Mouse (Mus musculus) limb, embryonic 15.5 days (tissue): ENCODE measurements around the gene 1700001C19Rik. TPM values are rescaled to one million over a fixed set of nuclear protein-coding genes. Genes with fewer than 3 reads are reported as not detected.
A peak's percentile ranks its signal among the peaks of the same experiment; 100 is the strongest.

Source experiments
- ATAC-seq: fragments of 200-750 bp; cut with Nextera tagmentation; 2 replicates; pipeline ENCODE4 v1.8.0; 2017; ENCODE audit warnings: low read depth, moderate TSS enrichment; ENCODE audit not compliant: insufficient number of reproducible peaks, low FRiP score, low TSS enrichment
- H3K27ac ChIP-seq: fragments of 300-500 bp; sonication (generic); 2 replicates; pipeline ENCODE4 v1.5.1; 2015; ENCODE audit warnings: moderate library complexity, mild to moderate bottlenecking, inconsistent platforms
- H3K27me3 ChIP-seq: fragments of 300-500 bp; sonication (generic); 2 replicates; pipeline ENCODE4 v1.6.1; 2015; ENCODE audit warnings: inconsistent platforms
- H3K36me3 ChIP-seq: fragments of 300-500 bp; sonication (generic); 2 replicates; pipeline ENCODE4 v1.6.1; 2015; ENCODE audit warnings: inconsistent platforms
- H3K4me1 ChIP-seq: fragments of 300-500 bp; sonication (generic); 2 replicates; pipeline ENCODE4 v1.6.1; 2015; ENCODE audit warnings: inconsistent platforms
- H3K4me2 ChIP-seq: fragments of 300-500 bp; sonication (generic); 2 replicates; pipeline ENCODE4 v1.6.1; 2015; ENCODE audit warnings: mild to moderate bottlenecking, inconsistent platforms
- H3K4me3 ChIP-seq: fragments of 300-500 bp; sonication (generic); 2 replicates; pipeline ENCODE4 v1.5.1; 2015; ENCODE audit warnings: mild to moderate bottlenecking, inconsistent platforms
- H3K9ac ChIP-seq: fragments of 300-500 bp; sonication (generic); 2 replicates; pipeline ENCODE4 v1.6.1; 2015; ENCODE audit warnings: inconsistent platforms
- H3K9me3 ChIP-seq: fragments of 300-500 bp; sonication (generic); 2 replicates; pipeline ENCODE4 v1.6.1; 2016; ENCODE audit warnings: inconsistent platforms
- WGBS: fragments of 180-500 bp; shearing (Covaris S2); methylation state at CpG from one replicate; pipeline ENCODE4 v1.1.7; 2015; 5-methylcytosine and 5-hydroxymethylcytosine counted together
- polyA plus RNA-seq: library from polyadenylated mRNA; unstranded; fragments of >200 nt; fragmentation: Nextera tagmentation; extraction: Ambion mirVana; gene quantifications from 2 replicates; pipeline ENCODE4 v1.2.1, GENCODE M21; 2015

Gene 1700001C19Rik
- polyA plus RNA-seq, 1 experiment from 2014 or later: 0.17 TPM

DNA sequence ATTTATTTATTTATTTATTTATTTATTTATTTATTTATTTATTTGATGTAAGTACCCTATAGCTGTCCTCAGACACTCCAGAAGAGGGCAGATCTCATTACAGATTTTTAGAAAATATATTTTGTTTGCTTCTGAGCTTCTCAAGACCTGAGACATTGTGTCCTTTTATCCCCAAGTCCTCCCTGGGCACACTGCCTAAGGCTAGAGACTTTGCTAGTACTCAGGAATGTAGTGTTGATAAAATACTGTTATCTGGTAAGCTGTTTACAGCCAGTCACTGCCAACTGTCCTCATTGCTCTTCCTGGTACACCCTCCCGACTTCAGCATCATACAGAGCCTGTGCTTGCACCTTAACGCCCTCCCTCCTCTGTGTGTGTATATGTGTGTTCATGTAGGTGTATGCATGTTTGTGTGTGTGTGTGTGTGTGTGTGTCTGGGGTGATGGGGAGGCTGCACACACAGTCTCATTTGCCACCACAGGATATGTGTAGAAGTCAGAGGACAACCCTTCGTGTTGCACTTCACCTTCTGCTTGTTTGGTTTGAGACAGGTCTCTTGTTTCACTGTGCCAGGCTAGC, 22.3 kb upstream of the 1700001C19Rik start:
- ATAC-seq: no peak
- Histone ChIP-seq H3K9me3 (no peaks in the 10 kb centered on the region), H3K4me1 (peaks cover 5% of the 10 kb centered on the region; the same call in 1 of the 2 replicates), H3K27ac (no peak overlapping the region), H3K27me3 (no peaks in the 10 kb centered on the region), H3K4me2 (no peak overlapping the region), H3K36me3 (no peaks in the 10 kb centered on the region), H3K4me3 (no peak overlapping the region), H3K9ac (no peak overlapping the region)
- WGBS: 71% methylated on average over 3 of the region's 3 CpGs

- Histone ChIP-seq H3K27me3 (no peaks in the 10 kb centered on the region), H3K9me3 (no peaks in the 10 kb centered on the region), H3K4me1 (peaks cover 5% of the 10 kb centered on the region; the same call in 1 of the 2 replicates), H3K27ac (no peak overlapping the region), H3K36me3 (no peaks in the 10 kb centered on the region), H3K9ac (no peak overlapping the region), H3K4me2 (no peak overlapping the region), H3K4me3 (no peak overlapping the region)
- 95% methylated on average over 2 of the region's 2 CpGs for WGBS
- ATAC-seq: no peak
Observed at GRCm38 (mm10) chr17:47458936-47459335, 21.8 kb upstream of the 1700001C19Rik start.

GRCm38 (mm10) chr17:47458310-47458709, 21.1 kb upstream of the 1700001C19Rik start:
- no peak for ATAC-seq
- Histone ChIP-seq H3K27ac (no peak overlapping the region), H3K27me3 (no peaks in the 10 kb centered on the region), H3K9me3 (no peaks in the 10 kb centered on the region), H3K4me3 (no peak overlapping the region), H3K4me1 (peaks cover 8% of the 10 kb centered on the region; the same call in 1 of the 2 replicates), H3K36me3 (no peaks in the 10 kb centered on the region), H3K9ac (no peak overlapping the region), H3K4me2 (no peak overlapping the region)
- 76% methylated on average over 13 of the region's 13 CpGs for WGBS

DNA sequence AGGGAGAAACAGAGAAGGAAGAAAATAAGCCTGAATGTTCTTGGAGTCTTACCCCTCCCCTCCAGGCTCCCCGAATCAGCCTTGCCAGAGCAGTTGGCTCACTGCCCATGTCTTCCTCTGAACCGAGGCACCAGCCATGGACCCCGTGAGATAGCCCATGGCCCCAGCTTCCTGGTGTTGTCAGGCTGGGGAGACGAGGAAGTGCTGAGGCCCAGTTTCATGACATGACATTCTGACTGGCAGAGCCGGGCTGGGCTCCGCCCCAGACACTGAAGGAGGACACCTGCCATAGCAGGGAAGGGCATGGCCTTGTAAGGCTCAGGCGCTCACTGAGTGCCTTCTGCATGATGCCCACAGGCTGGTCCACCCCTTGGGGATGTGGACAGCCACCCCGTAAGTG, 17.5 kb upstream of the 1700001C19Rik start:
- Histone ChIP-seq H3K4me3 (no peak overlapping the region), H3K27me3 (no peaks in the 10 kb centered on the region), H3K4me1 (peaks cover 16% of the 10 kb centered on the region), H3K9me3 (no peaks in the 10 kb centered on the region), H3K4me2 (no peak overlapping the region), H3K27ac (no peak overlapping the region), H3K36me3 (no peaks in the 10 kb centered on the region), H3K9ac (no peak overlapping the region)
- 43% methylated on average over 8 of the region's 8 CpGs for WGBS
- no peak for ATAC-seq

DNA sequence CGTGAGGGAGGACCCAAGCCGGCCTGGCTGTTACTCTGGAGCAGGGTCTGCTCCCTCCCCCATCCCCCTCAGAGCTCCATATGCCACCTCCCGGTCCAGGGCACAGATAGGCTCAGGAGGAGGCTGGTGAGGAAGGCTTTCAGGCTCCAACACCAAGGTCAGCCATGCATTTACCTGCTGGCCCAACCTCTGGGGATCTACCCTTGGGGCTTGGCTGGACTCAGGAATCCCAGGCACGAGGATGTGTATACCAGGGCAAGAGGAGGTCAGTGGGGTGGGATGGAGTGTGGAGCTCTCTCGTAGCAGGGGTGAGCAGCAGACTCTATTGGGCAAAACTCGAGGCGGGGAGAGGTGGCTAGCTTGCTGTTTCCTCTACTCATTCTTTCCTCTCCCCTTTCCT, 15.7 kb upstream of the 1700001C19Rik start:
- 38% methylated on average over 7 of the region's 7 CpGs for WGBS
- Histone ChIP-seq H3K4me2 (no peak overlapping the region), H3K27ac (no peak overlapping the region), H3K9me3 (no peaks in the 10 kb centered on the region), H3K27me3 (no peaks in the 10 kb centered on the region), H3K4me1 (peaks cover 28% of the 10 kb centered on the region), H3K36me3 (no peaks in the 10 kb centered on the region), H3K4me3 (no peak overlapping the region), H3K9ac (no peak overlapping the region)
- ATAC-seq: no peak

GRCm38 (mm10) chr17:47450880-47451565, 13.8 kb upstream of the 1700001C19Rik start:
- H3K9ac ChIP-seq: no peak overlapping the region
- H3K27ac ChIP-seq: no peak overlapping the region
- WGBS: 63% methylated on average over 12 of the region's 12 CpGs
- peaks cover 28% of the 10 kb centered on the region for H3K4me1 ChIP-seq
- H3K9me3 ChIP-seq: no peaks in the 10 kb centered on the region
- no peak overlapping the region for H3K4me2 ChIP-seq
- ATAC-seq: no peak
- no peaks in the 10 kb centered on the region for H3K27me3 ChIP-seq
- no peak overlapping the region for H3K4me3 ChIP-seq
- no peaks in the 10 kb centered on the region for H3K36me3 ChIP-seq

- Histone ChIP-seq H3K27ac (peak overlapping the region; percentile 51), H3K36me3 (no peaks in the 10 kb centered on the region), H3K9me3 (no peaks in the 10 kb centered on the region), H3K9ac (no peak overlapping the region), H3K27me3 (no peaks in the 10 kb centered on the region), H3K4me1 (peaks cover 28% of the 10 kb centered on the region), H3K4me3 (no peak overlapping the region), H3K4me2 (no peak overlapping the region)
- ATAC-seq: 0 out of 2 replicates have a peak, but pooled peaks have one; percentile 37
- 25% methylated on average over 7 of the region's 7 CpGs for WGBS
Observed at GRCm38 (mm10) chr17:47450239-47450638, 13.1 kb upstream of the 1700001C19Rik start.

DNA sequence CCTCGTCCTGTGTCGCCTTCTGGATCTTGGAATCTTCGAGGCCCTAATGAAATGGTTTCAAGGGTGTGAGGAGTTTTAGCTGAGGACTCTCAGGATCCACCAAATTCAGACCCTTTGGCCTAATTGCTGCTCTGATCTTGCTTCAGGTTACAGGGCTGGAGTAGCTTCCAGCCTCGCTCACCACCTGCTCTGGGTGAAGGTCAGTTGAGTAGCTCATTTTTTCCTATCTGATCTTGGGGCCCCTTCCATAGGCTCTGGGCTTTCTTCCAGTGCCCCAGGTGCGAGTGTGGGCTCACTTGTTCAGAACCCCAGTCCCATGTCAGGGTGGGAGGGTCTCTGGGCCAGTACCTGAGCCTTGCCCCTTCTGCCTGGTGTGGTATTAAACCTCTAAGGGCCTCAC, 12.3 kb upstream of the 1700001C19Rik start:
- H3K4me3 ChIP-seq: no peak overlapping the region
- H3K27ac ChIP-seq: no peak overlapping the region
- no peak for ATAC-seq
- peaks cover 28% of the 10 kb centered on the region for H3K4me1 ChIP-seq
- H3K36me3 ChIP-seq: no peaks in the 10 kb centered on the region
- 46% methylated on average over 5 of the region's 5 CpGs for WGBS
- no peaks in the 10 kb centered on the region for H3K9me3 ChIP-seq
- H3K9ac ChIP-seq: no peak overlapping the region
- no peak overlapping the region for H3K4me2 ChIP-seq
- no peaks in the 10 kb centered on the region for H3K27me3 ChIP-seq

DNA sequence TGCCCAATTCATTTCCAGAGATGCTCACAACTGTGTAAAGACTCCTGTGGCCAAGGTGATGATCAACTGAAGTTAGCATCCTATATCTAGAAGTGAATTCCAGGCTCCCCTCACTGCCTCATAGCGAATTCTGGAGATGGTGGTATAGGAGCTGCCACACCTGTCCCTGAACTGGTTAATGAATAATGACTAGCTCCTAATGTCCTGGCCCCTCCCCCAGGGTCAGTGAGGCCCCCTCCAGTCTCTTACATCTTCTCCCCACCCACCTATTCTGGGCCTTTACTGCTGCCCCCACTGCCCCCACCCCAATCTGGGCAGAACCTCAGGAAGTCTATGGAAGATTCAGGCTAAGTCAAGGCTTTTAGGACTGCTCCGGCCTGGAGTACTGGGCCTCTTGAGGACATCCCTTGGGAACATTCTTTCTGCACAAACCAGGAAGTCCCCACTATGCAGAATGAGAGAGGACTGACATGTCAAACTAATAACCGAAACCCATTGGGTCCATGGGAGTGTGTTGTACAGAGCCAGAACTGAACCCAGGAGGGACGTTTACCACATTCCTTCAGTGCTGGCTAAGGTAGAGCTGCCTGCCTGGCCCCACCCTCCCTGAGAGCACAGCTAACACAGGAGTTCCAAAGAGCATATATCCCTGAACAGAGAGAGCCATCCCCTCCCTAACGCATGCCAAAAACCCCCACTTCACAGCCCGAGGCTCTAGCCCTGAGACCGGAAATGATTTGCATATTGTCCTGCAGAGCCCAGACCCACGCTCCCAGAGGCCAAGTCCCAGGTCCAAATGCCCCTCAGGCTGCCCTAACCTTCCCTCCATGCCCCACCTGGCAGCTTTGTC, 11.6 kb upstream of the 1700001C19Rik start:
- Histone ChIP-seq H3K36me3 (no peaks in the 10 kb centered on the region), H3K4me1 (peaks cover 28% of the 10 kb centered on the region), H3K27me3 (no peaks in the 10 kb centered on the region), H3K27ac (no peak overlapping the region), H3K4me3 (no peak overlapping the region), H3K4me2 (no peak overlapping the region), H3K9me3 (no peaks in the 10 kb centered on the region), H3K9ac (no peak overlapping the region)
- ATAC-seq: no peak
- 33% methylated on average over 8 of the region's 8 CpGs for WGBS

DNA sequence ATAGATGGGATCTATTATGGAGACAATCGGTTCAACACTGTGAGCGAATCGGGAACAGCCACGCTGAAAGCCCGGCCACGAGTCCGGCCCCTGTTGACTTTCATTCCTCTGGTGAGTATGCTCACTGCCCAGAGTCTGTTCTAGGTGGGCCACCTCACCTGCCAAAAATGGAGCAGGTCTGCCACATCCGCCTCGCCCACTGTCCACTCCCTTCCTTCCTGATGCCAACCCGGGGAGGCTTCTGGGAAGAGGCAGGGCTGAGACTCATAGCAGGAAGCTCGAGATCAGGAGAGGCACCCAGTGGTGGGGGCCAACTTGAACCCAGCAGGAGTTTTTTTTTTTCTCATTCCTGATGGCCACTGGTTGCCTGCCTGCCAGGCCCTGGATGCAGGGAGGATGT, 9.4 kb upstream of the 1700001C19Rik start:
- no peak overlapping the region for H3K27ac ChIP-seq
- peaks cover 21% of the 10 kb centered on the region for H3K4me1 ChIP-seq
- WGBS: 89% methylated on average over 11 of the region's 11 CpGs
- H3K9ac ChIP-seq: no peak overlapping the region
- no peaks in the 10 kb centered on the region for H3K36me3 ChIP-seq
- H3K4me2 ChIP-seq: no peak overlapping the region
- ATAC-seq: no peak
- H3K9me3 ChIP-seq: no peaks in the 10 kb centered on the region
- H3K27me3 ChIP-seq: no peaks in the 10 kb centered on the region
- H3K4me3 ChIP-seq: no peak overlapping the region

DNA sequence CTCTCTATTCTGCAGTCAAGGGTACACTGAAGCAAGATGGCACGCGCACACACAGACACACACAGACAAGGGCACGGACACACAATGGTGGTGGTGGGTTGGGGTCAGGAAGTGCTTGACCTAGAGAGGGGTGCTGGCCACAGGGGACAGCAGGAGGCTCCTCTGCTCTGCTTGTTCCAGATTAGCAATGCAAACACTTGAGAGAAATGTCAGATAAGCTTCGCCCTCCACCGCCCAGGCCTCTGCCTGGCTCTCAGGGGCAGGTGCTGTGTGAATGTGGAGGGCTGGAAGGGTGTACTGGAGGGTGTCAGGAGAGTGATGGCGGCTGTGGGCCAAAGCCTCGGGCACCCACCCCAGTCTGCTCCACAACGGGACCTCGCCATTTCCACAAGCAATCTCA, 8.8 kb upstream of the 1700001C19Rik start:
- peaks cover 22% of the 10 kb centered on the region for H3K4me1 ChIP-seq
- no peak overlapping the region for H3K4me2 ChIP-seq

GRCm38 (mm10) chr17:47445518-47445917, 8.3 kb upstream of the 1700001C19Rik start:
- ATAC-seq: no peak
- Histone ChIP-seq H3K9me3 (no peaks in the 10 kb centered on the region), H3K4me3 (no peak overlapping the region), H3K27me3 (0 out of 2 replicates have a peak, but pooled peaks cover under 1% of the 10 kb centered on the region), H3K4me1 (peaks cover 23% of the 10 kb centered on the region), H3K27ac (no peak overlapping the region), H3K9ac (no peak overlapping the region), H3K4me2 (no peak overlapping the region), H3K36me3 (no peaks in the 10 kb centered on the region)
- 78% methylated on average over 11 of the region's 11 CpGs for WGBS

More for the DNA sequence above, 8.8 kb upstream of the 1700001C19Rik start:
- Histone ChIP-seq H3K27me3 (no peaks in the 10 kb centered on the region), H3K27ac (no peak overlapping the region), H3K9ac (no peak overlapping the region), H3K4me3 (no peak overlapping the region), H3K9me3 (no peaks in the 10 kb centered on the region), H3K36me3 (no peaks in the 10 kb centered on the region)
- ATAC-seq: no peak
- WGBS: 85% methylated on average over 9 of the region's 9 CpGs
